Mouse (Mus musculus) liver, postnatal 0 days (tissue): Measurements from ENCODE around the gene Msi2.

Experiments
- CTCF ChIP-seq: sonication (generic); IDR thresholded peaks from 2 replicates; pipeline ENCODE4 v1.5.1; 2016; ENCODE audit warnings: antibody characterized with exemption, low read depth
- EP300 ChIP-seq: IDR thresholded peaks from 2 replicates; pipeline ENCODE4 v1.6.1; 2016; ENCODE audit warnings: antibody characterized with exemption, low read depth, mild to moderate bottlenecking

GRCm38 (mm10) chr11:88624627-88625026 lies 93.7 kb downstream of the Msi2 start:
- TF ChIP-seq CTCF (no peak), EP300 (no peak)
